Mouse (Mus musculus): Measurements from ENCODE around the gene Fam173a.
A peak's percentile ranks its signal among the peaks of the same experiment; 100 is the strongest.

DNA sequence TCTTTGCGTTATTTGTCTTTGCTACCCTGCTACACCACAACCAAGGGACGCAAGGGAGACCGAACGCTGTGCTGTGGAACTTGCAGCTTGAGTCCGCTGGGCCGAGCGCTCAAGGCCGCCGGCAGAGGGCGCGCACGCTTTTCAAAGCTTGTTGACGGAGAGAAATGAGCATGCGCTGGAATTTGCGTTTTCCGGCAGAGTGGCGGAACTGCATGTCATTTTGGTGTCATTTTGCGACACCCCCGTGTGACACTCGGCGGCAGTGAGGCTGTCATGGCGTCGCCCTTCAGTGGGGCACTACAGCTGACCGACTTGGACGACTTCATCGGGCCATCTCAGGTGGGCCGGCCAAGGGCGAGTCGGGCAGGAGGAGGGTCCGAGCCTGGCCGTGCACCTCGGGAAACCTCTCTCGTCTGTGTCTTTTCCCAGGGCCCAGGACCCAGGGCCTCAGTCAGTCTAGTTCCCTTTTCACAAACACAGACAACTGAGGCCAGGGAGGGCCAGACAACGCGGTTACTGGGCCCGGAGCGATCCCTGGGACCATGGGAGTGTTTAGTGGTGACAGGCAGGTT lies 19.1 kb downstream of the Fam173a start, which contains the start of gene Narfl:
- TF ChIP-seq CTCF (IDR thresholded peaks at IDR 0.05; ENCODE audit: low read depth, low read length) (peak; percentile 84), POLR2AphosphoS5 (IDR thresholded peaks at IDR 0.05; ENCODE audit: insufficient replicate concordance, low read depth, low read length) (no peak), TAL1 (conservative IDR thresholded peaks at IDR 0.05; ENCODE audit: low read depth, low read length) (no peak), GATA2 (IDR thresholded peaks at IDR 0.05; ENCODE audit: borderline replicate concordance, low read depth, low read length) (no peak), GATA1 (IDR thresholded peaks at IDR 0.05; ENCODE audit: borderline replicate concordance, low read length) (no peak)

Measured in G1E (cell line).